Mouse (Mus musculus) thymus, adult 2 months (tissue): ENCODE data around the gene Ube2r2.

Experiments used
- CTCF ChIP-seq: fragments of 200-500 bp; IDR thresholded peaks from 2 replicates; pipeline ENCODE4 v1.5.1; 2012; ENCODE audit warnings: mild to moderate bottlenecking, control low read depth, low read length, moderate library complexity, borderline replicate concordance; ENCODE audit not compliant: control insufficient read depth, poor library complexity, insufficient read depth; ENCODE audit errors: extremely low read depth
- POLR2A ChIP-seq: fragments of 200-500 bp; IDR thresholded peaks from 2 replicates; pipeline ENCODE4 v1.6.1; 2012; ENCODE audit warnings: mild to moderate bottlenecking, low read length, control low read depth, moderate library complexity; ENCODE audit not compliant: control insufficient read depth, poor library complexity, insufficient read depth; ENCODE audit errors: extremely low read depth

DNA sequence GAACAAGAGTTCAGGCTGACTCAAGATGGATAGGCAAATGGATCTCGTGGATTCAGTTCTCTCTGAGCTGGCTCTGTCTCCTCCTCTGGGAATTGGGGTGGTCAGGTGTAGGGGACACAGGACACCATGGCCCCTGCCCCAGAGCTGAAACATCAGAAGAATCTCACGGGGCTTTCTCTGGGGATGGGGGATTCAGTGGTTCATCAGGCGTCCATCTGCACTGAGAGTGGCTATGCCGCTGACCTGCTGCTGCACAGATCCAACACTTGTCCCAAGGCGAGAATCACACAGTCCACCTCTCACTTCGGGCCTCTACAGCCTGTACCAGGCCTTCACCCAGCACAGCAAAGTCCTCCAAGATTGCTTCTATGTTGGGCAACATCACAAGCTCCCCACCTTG, 20.5 kb upstream of the Ube2r2 start:
- TF ChIP-seq CTCF (no peak), POLR2A (no peak)
